Mouse (Mus musculus): ENCODE data around the gene Tstd2.

Gene Tstd2

DNA sequence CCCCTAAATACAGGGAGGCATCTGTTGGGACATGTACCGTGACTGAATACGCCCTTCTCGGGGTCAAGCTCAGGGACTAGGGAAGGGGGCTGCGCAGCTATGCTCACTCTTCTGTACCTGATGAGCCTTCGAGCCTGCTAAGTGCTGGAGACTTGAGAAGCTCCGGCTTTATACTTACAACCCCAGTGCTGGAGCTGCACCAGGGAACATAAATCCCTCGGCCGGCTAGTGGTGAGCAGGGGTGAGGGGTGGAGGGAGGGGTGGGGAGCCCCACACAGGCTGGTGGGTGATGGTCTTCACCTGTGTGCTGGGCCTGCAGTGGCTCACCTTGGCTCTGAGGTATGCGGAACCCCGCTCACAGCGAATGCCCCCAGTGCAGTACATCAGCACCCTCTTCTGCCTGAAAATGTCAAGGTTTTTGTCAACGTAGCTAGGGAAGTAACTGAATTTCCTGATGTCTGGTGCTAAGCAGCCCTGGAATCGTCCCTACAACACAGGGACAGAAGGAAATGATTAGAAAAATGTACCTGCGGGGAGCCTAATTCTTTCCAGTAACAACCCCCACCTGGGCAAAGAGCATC, 18.9 kb downstream of the Tstd2 start:
- DNase-seq (ENCODE audit: low spot score), result no peak

DNA sequence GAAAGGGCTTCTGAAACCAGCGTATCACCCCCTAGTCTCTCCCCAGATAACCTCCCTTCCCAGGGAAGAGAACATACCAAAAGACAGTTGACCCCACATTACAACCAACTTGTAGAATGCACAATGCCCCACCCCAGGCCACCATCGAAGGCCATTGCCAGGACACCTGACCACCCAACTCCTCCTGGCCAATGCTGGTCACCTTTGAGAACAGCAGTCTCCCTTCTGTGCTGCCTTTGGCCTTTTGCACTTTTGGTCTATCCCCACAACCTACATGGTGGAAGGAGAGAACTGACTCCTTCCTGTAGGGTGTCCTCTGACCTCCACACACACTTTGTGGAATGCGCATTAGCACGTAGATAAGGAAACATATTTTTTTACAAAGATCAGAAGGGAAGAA, 21.0 kb downstream of the Tstd2 start:
- DNase-seq (ENCODE audit: low spot score), result no peak

DNA sequence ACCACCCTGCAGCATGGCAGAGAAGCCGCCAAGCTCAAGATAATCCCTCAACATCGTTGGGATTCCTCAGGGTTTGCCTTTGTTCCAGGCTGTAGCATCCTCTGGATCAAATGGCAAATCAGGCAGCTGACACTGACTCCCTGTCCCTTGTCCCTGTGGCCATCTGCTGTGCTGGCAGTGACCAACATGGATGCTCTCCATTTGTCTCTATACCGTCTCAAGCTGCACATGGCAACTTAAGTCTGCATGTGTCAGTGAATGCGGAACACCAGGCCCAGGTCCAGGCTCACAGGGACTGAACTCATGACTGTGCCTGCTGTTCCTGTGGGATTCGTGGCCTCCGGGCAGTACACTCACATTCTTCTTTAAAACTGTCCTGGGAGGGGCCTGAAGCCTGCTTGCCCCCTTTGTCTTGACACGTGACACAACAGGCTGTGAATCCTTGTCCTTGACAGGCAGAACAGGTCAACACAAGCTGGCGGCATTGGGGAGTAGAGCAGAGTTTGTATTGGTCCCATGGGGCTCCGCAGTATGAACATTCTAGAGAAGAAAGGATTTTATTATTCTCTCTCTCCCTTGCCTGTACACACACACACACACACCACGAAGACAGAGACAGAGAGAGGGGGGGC, 21.8 kb downstream of the Tstd2 start:
- peak; percentile 64 for DNase-seq (ENCODE audit: low spot score)

DNA sequence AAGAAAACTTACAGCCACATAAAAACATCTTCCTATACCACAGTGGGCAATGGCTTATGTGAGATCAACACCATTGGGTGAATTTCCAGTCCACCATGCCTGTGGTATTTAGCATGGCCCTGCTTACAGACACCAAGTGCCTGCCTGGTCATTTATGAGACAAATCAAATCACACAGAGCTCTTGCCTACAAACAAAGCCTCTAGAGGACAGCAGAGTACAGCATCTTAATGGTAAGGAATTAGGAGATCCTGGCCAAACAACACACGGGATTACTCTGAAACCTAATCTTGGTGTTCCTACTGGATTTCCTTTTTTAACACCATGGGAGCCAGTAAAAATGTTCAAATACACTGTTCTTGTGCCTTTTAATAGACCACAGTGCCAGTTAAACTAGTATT, 23.2 kb downstream of the Tstd2 start:
- no peak for DNase-seq (ENCODE audit: low spot score)

DNA sequence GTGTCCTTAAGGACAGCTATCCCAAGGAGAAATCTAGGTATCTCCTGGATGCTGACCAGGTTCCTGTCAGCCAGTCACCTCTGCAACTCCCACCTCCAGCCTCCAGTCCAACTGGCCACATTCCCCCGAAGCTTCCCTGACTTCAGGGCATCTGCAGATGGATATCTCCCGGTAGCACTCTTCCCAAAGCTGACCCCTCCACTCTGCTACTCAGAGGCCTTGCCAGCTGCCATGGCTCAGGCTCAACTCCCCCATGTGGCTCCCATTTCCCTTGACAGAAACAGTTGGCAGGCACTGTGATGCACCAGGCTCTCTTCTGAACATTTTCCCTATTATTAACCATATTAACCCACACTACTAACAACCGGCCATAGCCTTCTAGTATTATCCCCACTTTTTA, 27.1 kb downstream of the Tstd2 start:
- DNase-seq (ENCODE audit: low spot score), result no peak

DNA sequence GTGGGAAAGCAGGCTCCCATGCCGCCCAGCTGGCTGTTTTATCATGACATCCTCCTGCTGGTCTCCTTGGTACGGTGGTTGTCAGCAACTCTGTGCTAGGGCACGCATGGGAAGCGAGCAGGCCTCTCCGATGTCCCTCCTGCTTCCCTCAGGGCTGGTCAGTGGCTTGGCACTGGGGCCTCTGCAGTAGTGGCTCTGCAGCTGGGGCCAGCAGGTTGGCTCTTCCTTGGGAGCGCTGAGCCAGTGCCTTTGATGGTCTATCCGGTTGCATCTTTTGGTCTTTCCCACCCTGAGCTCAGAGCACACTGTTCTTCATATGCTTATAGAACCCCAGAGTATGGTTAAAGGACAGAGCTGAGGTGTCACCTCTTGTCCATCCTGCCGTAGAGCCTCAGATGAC, 28.4 kb downstream of the Tstd2 start:
- DNase-seq (ENCODE audit: low spot score), result no peak

- no peak for DNase-seq (ENCODE audit: low spot score)
Observed at GRCm38 (mm10) chr4:46102078-46102769, 36.3 kb downstream of the Tstd2 start.

DNA sequence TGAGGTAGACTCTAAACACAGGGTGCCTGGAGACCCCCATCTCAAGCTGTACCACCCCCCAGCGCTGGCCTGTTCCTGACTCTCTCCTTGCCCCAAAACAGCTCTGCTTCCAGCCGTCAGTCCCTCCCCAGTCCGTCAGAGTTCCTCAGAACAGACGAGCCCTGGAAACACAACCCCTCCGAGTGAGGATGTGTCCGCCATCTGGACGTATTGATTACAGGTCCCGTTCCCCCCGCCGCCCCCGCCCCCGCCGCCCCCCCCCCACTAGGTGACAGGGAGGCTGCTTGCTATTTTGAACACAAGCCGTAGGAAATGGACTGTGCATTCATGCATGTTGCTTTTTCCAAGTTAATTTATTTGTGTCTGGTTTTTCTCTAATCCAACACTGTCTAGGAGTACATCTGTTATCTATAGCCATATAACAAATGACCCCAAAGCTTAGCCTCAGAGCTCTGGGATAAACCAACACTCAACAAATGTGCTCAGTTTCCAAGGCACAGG, 37.2 kb downstream of the Tstd2 start:
- no peak for DNase-seq (ENCODE audit: low spot score)

- DNase-seq (ENCODE audit: low spot score), result no peak
Observed at GRCm38 (mm10) chr4:46100539-46100938, 38.0 kb downstream of the Tstd2 start.

DNA sequence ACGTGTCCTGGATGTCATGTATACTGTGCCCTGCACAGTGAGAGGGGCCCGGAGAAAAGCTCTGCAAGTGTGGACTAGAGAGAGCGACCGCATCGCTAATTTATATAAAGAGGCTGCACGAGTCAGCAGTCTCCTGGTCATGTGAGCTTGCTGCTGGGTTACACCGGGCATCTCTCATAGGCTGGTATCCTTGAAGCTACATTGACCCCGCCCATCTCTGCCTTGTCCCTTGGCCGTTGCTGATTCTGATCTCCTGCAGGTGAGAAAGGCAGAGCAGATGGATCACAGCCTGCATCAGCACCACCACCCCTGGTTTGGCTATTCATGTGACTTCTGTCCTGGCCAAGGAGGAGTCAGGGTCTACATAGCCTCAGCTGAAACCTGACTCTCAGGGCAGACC, 39.4 kb downstream of the Tstd2 start:
- DNase-seq (ENCODE audit: low spot score), result no peak

GRCm38 (mm10) chr4:46097591-46097990, 40.9 kb downstream of the Tstd2 start:
- no peak for DNase-seq (ENCODE audit: low spot score)

- DNase-seq (ENCODE audit: low spot score), result no peak
Observed at GRCm38 (mm10) chr4:46096546-46096945, 41.9 kb downstream of the Tstd2 start.

- no peak for DNase-seq (ENCODE audit: low spot score)
Observed at GRCm38 (mm10) chr4:46095826-46096159, 42.7 kb downstream of the Tstd2 start.

DNA sequence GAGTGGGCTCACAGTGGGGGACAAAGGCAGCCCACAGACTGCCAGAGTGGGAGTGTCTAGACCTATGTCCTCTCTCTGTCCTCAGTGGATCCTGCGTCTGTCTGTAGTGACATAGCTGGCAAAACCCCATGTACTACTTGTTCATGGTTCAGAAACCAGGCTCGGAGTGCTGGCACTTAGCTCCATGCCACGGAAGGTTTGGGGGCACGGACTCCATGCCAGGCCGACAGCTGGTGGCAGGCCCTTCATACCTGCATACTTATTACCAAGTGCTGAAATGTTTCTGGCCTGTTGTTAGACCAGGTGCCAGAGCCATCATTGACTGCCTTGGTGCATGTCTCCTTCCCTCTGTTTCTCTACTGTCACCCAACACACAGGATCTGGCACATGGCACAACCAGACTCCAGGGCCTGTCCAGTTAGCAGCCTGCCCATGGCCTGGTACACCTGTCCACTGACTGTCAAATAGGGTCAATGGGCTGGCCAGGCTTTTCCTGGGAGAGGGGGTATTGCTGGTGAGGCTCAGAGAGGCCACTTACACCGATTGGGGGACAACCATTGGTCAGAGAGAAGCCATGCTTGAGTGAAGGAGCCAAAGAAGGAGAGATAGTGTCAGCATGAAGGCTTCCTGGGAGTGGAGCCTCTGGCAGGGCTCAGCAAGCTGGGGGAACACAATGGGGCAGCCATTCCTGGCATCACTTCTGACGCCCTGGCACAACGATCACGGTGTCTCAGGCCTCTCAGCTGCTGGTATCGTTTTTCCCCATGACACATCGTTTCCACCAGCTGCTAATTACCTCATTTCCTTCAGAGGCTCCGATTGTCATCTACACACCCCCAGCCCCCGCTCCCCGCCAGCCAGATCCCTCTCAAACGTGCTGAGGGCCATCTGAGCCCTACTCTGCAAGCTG, 43.3 kb downstream of the Tstd2 start:
- no peak for DNase-seq (ENCODE audit: low spot score)

GRCm38 (mm10) chr4:46092429-46093076, 45.9 kb downstream of the Tstd2 start:
- DNase-seq (ENCODE audit: low spot score), result no peak

GRCm38 (mm10) chr4:46089524-46090125, 48.9 kb downstream of the Tstd2 start:
- no peak for DNase-seq (ENCODE audit: low spot score)

- DNase-seq (ENCODE audit: low spot score), result peak; percentile 41
Observed at GRCm38 (mm10) chr4:46087852-46088251, 50.6 kb downstream of the Tstd2 start.

DNA sequence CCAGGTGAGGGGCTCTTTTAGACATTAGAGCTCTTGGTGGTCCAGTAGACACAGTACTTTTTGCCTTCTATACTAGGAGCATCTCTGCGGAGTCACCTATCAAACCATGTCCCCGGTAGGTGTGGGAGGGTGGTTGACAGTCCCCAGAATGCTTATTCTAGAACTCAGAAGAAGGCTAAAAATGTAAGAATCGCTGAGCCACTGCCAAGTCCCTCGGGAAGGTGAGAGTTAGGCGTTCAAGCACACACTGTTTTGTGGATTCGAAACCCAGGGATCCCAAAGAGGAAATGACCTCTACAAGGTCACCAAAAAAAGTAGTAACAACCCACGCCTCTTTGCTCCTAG, 51.1 kb downstream of the Tstd2 start:
- no peak for DNase-seq (ENCODE audit: low spot score)

DNA sequence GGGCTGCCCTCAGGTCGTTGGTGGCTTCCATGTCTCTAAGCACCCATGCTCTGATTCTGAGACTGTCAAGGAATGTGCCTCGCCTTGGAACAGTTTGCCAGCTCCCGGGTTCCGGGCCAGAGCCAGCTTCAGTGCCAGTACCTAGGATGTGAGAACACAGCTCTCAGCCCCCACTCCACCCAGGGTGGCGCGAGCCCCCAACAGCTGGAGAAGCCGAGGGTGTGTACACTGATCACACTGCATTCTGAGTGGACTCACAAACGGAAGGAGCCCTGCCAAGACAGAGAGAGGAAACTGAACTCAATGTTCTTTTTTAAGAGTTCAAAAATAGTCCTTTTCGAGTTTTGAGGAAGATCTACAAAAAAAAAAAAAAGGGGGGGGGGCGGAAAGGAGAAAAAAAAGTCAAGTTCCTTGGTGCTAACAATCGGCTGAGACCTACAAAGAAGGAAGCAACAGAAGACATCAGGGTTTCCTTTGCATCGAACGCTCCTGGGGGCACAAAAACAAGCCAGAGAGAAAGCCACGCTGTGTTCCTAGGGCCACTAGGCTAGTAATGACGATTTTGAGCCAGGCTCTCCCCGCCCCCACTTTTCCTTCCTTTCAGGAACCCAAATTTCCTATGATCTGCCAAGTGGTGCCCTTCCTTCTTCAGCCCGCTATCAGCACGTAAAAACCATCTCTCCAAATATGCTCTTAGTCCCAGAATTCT, 51.6 kb downstream of the Tstd2 start:
- DNase-seq (ENCODE audit: low spot score), result peak; percentile 42

DNA sequence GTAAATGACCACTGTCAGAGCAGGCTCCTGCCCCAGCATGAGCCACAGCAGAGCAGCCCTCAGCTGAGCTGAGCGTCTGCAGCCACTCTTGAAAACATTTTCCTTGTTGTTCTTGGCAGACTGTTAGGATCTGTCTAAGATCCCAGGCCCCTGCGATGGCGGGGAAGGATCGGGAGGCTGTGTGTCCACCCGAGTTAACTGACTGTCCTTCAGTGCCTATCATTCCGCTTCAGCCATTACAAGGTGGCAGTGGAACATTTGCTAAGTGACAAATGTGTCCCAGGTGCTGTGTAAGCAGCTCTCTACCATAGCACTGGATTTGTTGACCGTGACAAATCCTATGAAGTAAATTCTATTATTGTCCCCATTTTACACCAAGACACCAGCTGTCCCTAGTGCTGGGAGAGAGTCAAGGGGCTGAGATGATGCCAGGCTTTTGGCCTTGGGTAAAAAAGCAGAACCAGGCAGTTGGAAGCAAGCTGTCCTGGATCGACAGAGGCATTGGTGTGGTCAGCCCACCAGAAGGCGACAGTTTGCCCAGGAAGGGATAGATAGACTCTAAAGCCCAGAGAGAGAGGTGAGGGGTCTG, 53.2 kb downstream of the Tstd2 start:
- DNase-seq (ENCODE audit: low spot score), result no peak

Measured in testis, postnatal 14 days (tissue).